Mouse (Mus musculus) erythroblast, embryonic 14.5 days (primary cell): ENCODE results near the gene Smg9.

Experiments
- GATA1 ChIP-seq: IDR thresholded peaks from 2 replicates; pipeline ENCODE4 v1.6.1; 2012; ENCODE audit warnings: low read length, inconsistent platforms, mixed read lengths
- TAL1 ChIP-seq: IDR thresholded peaks from 3 replicates; pipeline ENCODE4 v1.6.1; 2012; ENCODE audit warnings: low read length, inconsistent platforms, mixed read lengths

GRCm38 (mm10) chr7:24419579-24419978, 20.2 kb downstream of the Smg9 start:
- TF ChIP-seq GATA1 (no peak), TAL1 (no peak)
